Mouse (Mus musculus): ENCODE data around the gene Olfr735. TPM values are rescaled to one million over a fixed set of nuclear protein-coding genes. Genes with fewer than 3 reads are reported as not detected.

Olfr735 gene
- not detected in 2 replicates for total RNA-seq (2012; rRNA removed)
- not detected for polyA plus RNA-seq (2012; ENCODE audit: insufficient read depth in 1 of 2, insufficient read length in 2 of 2, low read depth in 1 of 2, low replicate concordance in 2 of 2, missing spikeins in 1 of 2)

DNA sequence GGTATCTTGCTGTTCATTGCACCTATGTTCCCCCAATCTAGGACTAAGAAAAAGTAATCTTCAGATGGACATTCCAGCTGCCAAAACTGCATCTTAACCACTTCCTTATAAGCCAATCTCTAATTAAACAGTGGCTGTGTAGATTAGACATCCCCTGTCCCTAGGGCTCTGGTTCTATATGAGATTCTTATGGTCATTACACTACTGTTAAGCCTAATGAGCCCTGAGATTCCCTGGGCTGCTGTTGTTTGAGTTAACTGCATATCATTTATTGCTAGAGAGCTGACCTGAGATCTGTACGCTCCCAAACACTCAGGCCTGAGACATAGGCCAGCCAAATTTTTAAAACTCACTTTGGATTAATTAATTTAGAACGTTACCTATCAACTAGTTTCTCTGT is at the start of gene Olfr735:
Gene Olfr735 (minus strand): TSS at position 77 of the 400 bp plus-strand sequence.
- H3K79me2 ChIP-seq (ENCODE audit: control insufficient read depth, insufficient read depth, low read length, poor library complexity), result no peaks in the 10 kb centered on the region
- no peaks in the 10 kb centered on the region for H3K4me1 ChIP-seq (ENCODE audit: control insufficient read depth in 1 of 2, insufficient read depth in 2 of 2, low read length in 2 of 2)
- H3K27ac ChIP-seq (ENCODE audit: control insufficient read depth, low read depth, low read length), result no peak within 1 kb of the TSS
- H3K9ac ChIP-seq (ENCODE audit: control insufficient read depth, low read depth, low read length, poor library complexity, severe bottlenecking), result no peak within 1 kb of the TSS
- no peaks in the 10 kb centered on the region for H3K27me3 ChIP-seq (ENCODE audit: control insufficient read depth in 1 of 2, insufficient read depth in 2 of 2, low read length in 2 of 2)
- no peaks in the 10 kb centered on the region for H3K9me3 ChIP-seq (replicated peaks; ENCODE audit: insufficient read depth, low read length)
- H3K36me3 ChIP-seq (ENCODE audit: control insufficient read depth in 1 of 2, insufficient read depth in 2 of 2, low read length in 2 of 2), result no peaks in the 10 kb centered on the region
- no peak for DNase-seq (ENCODE audit: low read depth, low spot score)
- H3K4me3 ChIP-seq (ENCODE audit: control insufficient read depth in 1 of 2, insufficient read depth in 1 of 2, low read depth in 2 of 2, low read length in 2 of 2), result no peak within 1 kb of the TSS
- TF ChIP-seq MAFK (IDR thresholded peaks at IDR 0.05; ENCODE audit: borderline replicate concordance, low read depth, low read length) (no peak), TAL1 (IDR thresholded peaks at IDR 0.05; ENCODE audit: low read length) (no peak), SIN3A (IDR thresholded peaks at IDR 0.05; ENCODE audit: low read length) (no peak), CHD1 (IDR thresholded peaks at IDR 0.05; ENCODE audit: low read depth, low read length) (no peak), POLR2A (IDR thresholded peaks at IDR 0.05; ENCODE audit: control insufficient read depth in 1 of 2, insufficient read depth in 1 of 2, low read depth in 1 of 2, low read length in 2 of 2, poor library complexity in 1 of 2) (no peak), USF2 (IDR thresholded peaks at IDR 0.05; ENCODE audit: borderline replicate concordance in 1 of 2, insufficient read depth in 1 of 2, low read depth in 1 of 2, low read length in 2 of 2) (no peak), MEF2A (IDR thresholded peaks at IDR 0.05; ENCODE audit: extremely low read depth, insufficient replicate concordance, low read depth, low read length, poor library complexity, severe bottlenecking) (no peak), BHLHE40 (IDR thresholded peaks at IDR 0.05; ENCODE audit: borderline replicate concordance, low read depth, low read length) (no peak), ELF1 (IDR thresholded peaks at IDR 0.05; ENCODE audit: low read depth, low read length) (no peak), GABPA (IDR thresholded peaks at IDR 0.05; ENCODE audit: low read depth, low read length) (no peak), ETS1 (IDR thresholded peaks at IDR 0.05; ENCODE audit: low read depth, low read length) (no peak), POLR2AphosphoS5 (IDR thresholded peaks at IDR 0.05; ENCODE audit: borderline replicate concordance, low read depth, low read length) (no peak)

DNA sequence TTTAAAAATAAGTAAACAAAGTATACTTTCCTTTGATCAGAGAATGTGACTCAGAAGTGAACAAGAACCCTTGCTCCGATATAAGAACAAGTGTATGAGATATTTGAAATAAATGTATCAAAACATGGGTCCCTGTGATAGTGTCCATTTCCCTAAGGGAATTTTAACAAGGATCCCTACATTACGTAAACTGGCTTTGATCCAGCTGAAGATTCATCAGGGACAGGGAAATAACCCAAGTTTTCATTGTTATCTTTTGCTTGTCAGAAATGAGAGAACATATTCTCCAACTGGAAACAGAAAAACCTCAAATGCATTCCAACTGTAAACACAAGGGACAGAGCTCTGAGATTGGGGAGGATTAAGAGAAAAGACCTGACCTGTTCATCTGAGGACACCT is 32.2 kb upstream of the Olfr735 start, which contains the start of gene Olfr736:
Gene Olfr736 (plus strand): TSS at position 301 of the 400 bp plus-strand sequence.
- Histone ChIP-seq H3K36me3 (ENCODE audit: control insufficient read depth in 1 of 2, insufficient read depth in 2 of 2, low read length in 2 of 2) (no peaks in the 10 kb centered on the region), H3K27me3 (ENCODE audit: control insufficient read depth in 1 of 2, insufficient read depth in 2 of 2, low read length in 2 of 2) (no peaks in the 10 kb centered on the region), H3K9ac (ENCODE audit: control insufficient read depth, low read depth, low read length, poor library complexity, severe bottlenecking) (no peak within 1 kb of the TSS), H3K27ac (ENCODE audit: control insufficient read depth, low read depth, low read length) (no peak within 1 kb of the TSS), H3K4me3 (ENCODE audit: control insufficient read depth in 1 of 2, insufficient read depth in 1 of 2, low read depth in 2 of 2, low read length in 2 of 2) (no peak within 1 kb of the TSS), H3K79me2 (ENCODE audit: control insufficient read depth, insufficient read depth, low read length, poor library complexity) (no peaks in the 10 kb centered on the region), H3K9me3 (replicated peaks; ENCODE audit: insufficient read depth, low read length) (no peaks in the 10 kb centered on the region), H3K4me1 (ENCODE audit: control insufficient read depth in 1 of 2, insufficient read depth in 2 of 2, low read length in 2 of 2) (no peaks in the 10 kb centered on the region)
- TF ChIP-seq E2F4 (IDR thresholded peaks at IDR 0.05; ENCODE audit: borderline replicate concordance, low read depth, low read length), result no peak
- no peak for TF ChIP-seq KAT2A (conservative IDR thresholded peaks at IDR 0.05; ENCODE audit: low read depth, low read length)
- no peak for TF ChIP-seq CTCF (IDR thresholded peaks at IDR 0.05 in 2 of 3, conservative IDR thresholded peaks at IDR 0.05 in 1 of 3; ENCODE audit: control insufficient read depth in 1 of 3, insufficient read depth in 1 of 3, low read depth in 2 of 3, low read length in 3 of 3, poor library complexity in 1 of 3, severe bottlenecking in 1 of 3)
- no peak for TF ChIP-seq MEF2A (IDR thresholded peaks at IDR 0.05; ENCODE audit: extremely low read depth, insufficient replicate concordance, low read depth, low read length, poor library complexity, severe bottlenecking)
- no peak for TF ChIP-seq RCOR1 (IDR thresholded peaks at IDR 0.05; ENCODE audit: low read depth, low read length)
- TF ChIP-seq CHD2 (IDR thresholded peaks at IDR 0.05; ENCODE audit: low read length), result no peak
- no peak for TF ChIP-seq MYB (IDR thresholded peaks at IDR 0.05; ENCODE audit: low read depth, low read length)
- no peak for TF ChIP-seq ZMIZ1 (IDR thresholded peaks at IDR 0.05; ENCODE audit: low read depth, low read length)
- TF ChIP-seq EP300 (IDR thresholded peaks at IDR 0.05; ENCODE audit: low read depth in 1 of 2, low read length in 2 of 2), result no peak
- TF ChIP-seq MAZ (IDR thresholded peaks at IDR 0.05; ENCODE audit: low read depth, low read length), result no peak
- TF ChIP-seq HCFC1 (IDR thresholded peaks at IDR 0.05; ENCODE audit: low read depth, low read length), result no peak
- TF ChIP-seq GABPA (IDR thresholded peaks at IDR 0.05; ENCODE audit: low read depth, low read length), result no peak
- no peak for TF ChIP-seq POLR2AphosphoS2 (IDR thresholded peaks at IDR 0.05; ENCODE audit: low read length)
- TF ChIP-seq MYC (IDR thresholded peaks at IDR 0.05; ENCODE audit: low read depth, low read length), result no peak
- no peak for TF ChIP-seq POLR2AphosphoS5 (IDR thresholded peaks at IDR 0.05; ENCODE audit: borderline replicate concordance, low read depth, low read length)
- TF ChIP-seq POLR2A (IDR thresholded peaks at IDR 0.05; ENCODE audit: control insufficient read depth in 1 of 2, insufficient read depth in 1 of 2, low read depth in 1 of 2, low read length in 2 of 2, poor library complexity in 1 of 2), result no peak
- no peak for TF ChIP-seq MXI1 (IDR thresholded peaks at IDR 0.05; ENCODE audit: low read depth, low read length)
- no peak for TF ChIP-seq ZNF384 (IDR thresholded peaks at IDR 0.05; ENCODE audit: low read depth, low read length)
- no peak for TF ChIP-seq ZC3H11A (IDR thresholded peaks at IDR 0.05; ENCODE audit: low read depth, low read length)
- DNase-seq (ENCODE audit: low read depth, low spot score), result no peak

Measured in MEL (cell line).